In genomic region chr14:28954086-28954485, GRCm38 (mm10) we compare ENCODE assay signal across 26 mouse cellular contexts.
DNase-seq lines count a peak whose midpoint lies in the region; ATAC-seq lines count a peak whose summit lies in the region.
"Had no signal": no experiment of that assay in that cellular context is flagged by ENCODE, and none has a peak within 500 bp of the region (broad histone marks: within the 10 kb centered on the region; RNA-seq: fewer than 3 reads in every experiment).

No protein-coding gene starts in this region.

- 17% methylated on average over 6 of the region's 6 CpGs for WGBS in embryonic facial prominence, embryonic 13.5 days
- WGBS in midbrain, embryonic 14.5 days: 13% methylated on average over 6 of the region's 6 CpGs

- no peaks in the 10 kb centered on the region for H3K36me3 ChIP-seq in embryonic facial prominence, embryonic 13.5 days
- no peaks in the 10 kb centered on the region for H3K36me3 ChIP-seq in midbrain, embryonic 14.5 days (ENCODE audit: control insufficient read depth, insufficient read depth, low read length)
- H3K36me3 ChIP-seq: G1E; hindbrain, embryonic 13.5 days; liver, embryonic 12.5 days; neural tube, embryonic 15.5 days had no signal

- no peak overlapping the region for H3K4me3 ChIP-seq in embryonic facial prominence, embryonic 13.5 days
- H3K4me3 ChIP-seq in midbrain, embryonic 14.5 days (replicated peaks; ENCODE audit: low read depth, low read length): no peak overlapping the region
- H3K4me3 ChIP-seq: erythroblast, embryonic 14.5 days; hindbrain, embryonic 13.5 days; liver, embryonic 12.5 days; neural tube, embryonic 15.5 days had no signal

- ATAC-seq in embryonic facial prominence, embryonic 13.5 days (ENCODE audit: insufficient number of reproducible peaks, insufficient read depth, low FRiP score, low TSS enrichment, low read depth): no peak
- ATAC-seq in midbrain, embryonic 14.5 days (ENCODE audit: low FRiP score, low TSS enrichment): no peak
- ATAC-seq: intestine, postnatal 0 days; liver, embryonic 12.5 days; liver, postnatal 0 days had no signal

- H3K9me3 ChIP-seq in embryonic facial prominence, embryonic 13.5 days: no peaks in the 10 kb centered on the region
- no peaks in the 10 kb centered on the region for H3K9me3 ChIP-seq in midbrain, embryonic 14.5 days (ENCODE audit: control insufficient read depth, low read length)
- H3K9me3 ChIP-seq: hindbrain, embryonic 13.5 days; liver, embryonic 12.5 days; neural tube, embryonic 15.5 days had no signal

- peak overlapping the region; percentile 8; the same call in 1 of the 2 replicates for H3K27ac ChIP-seq in embryonic facial prominence, embryonic 13.5 days
- H3K27ac ChIP-seq in midbrain, embryonic 14.5 days (replicated peaks; ENCODE audit: low read depth, low read length): 0 out of 2 replicates have a peak overlapping the region, but pooled peaks have one; percentile 27
- H3K27ac ChIP-seq: liver, embryonic 12.5 days; neural tube, embryonic 15.5 days had no signal

- H3K4me1 ChIP-seq in embryonic facial prominence, embryonic 13.5 days: peaks cover 38% of the 10 kb centered on the region
- H3K4me1 ChIP-seq in midbrain, embryonic 14.5 days (ENCODE audit: control insufficient read depth, insufficient read depth, low read length): peaks cover 33% of the 10 kb centered on the region
- H3K4me1 ChIP-seq: liver, embryonic 12.5 days had no signal

- H3K4me2 ChIP-seq in embryonic facial prominence, embryonic 13.5 days: no peak overlapping the region
- H3K4me2 ChIP-seq in midbrain, embryonic 14.5 days (ENCODE audit: low read length): no peak overlapping the region
- H3K4me2 ChIP-seq: heart, embryonic 11.5 days; hindbrain, embryonic 13.5 days; liver, embryonic 12.5 days; neural tube, embryonic 15.5 days had no signal

- intact Hi-C loops in heart, postnatal 10 days (cut with DNase I): loop anchor here (5.0 kb wide), 1 partner anchor 133 kb away; no protein-coding TSS in a partner anchor

- no peak overlapping the region for H3K9ac ChIP-seq in embryonic facial prominence, embryonic 13.5 days
- H3K9ac ChIP-seq in midbrain, embryonic 14.5 days (replicated peaks; ENCODE audit: low read length): no peak overlapping the region
- H3K9ac ChIP-seq: hindbrain, embryonic 13.5 days; liver, embryonic 12.5 days; liver, postnatal 0 days; neural tube, embryonic 15.5 days had no signal

- no peaks in the 10 kb centered on the region for H3K27me3 ChIP-seq in embryonic facial prominence, embryonic 13.5 days
- no peaks in the 10 kb centered on the region for H3K27me3 ChIP-seq in midbrain, embryonic 14.5 days (ENCODE audit: control insufficient read depth, insufficient read depth, low read length)
- H3K27me3 ChIP-seq: hindbrain, embryonic 13.5 days; liver, embryonic 12.5 days; neural tube, embryonic 15.5 days had no signal

- peak; percentile 44 for DNase-seq in embryo, embryonic 11 days
- no peak for DNase-seq in embryo, embryonic 9.5 days (ENCODE audit: extremely low spot score)
- DNase-seq in heart, adult 11 months: peak; percentile 4
- DNase-seq in heart, postnatal 10 days: no peak
- no peak for DNase-seq in midbrain, embryonic 14.5 days
- DNase-seq in gastrocnemius, adult 18-20 months (ENCODE audit: low spot score): no peak
- DNase-seq: adrenal gland, adult 8-10 months; cerebellum, adult 11 months; gastrocnemius, postnatal 25 days; heart, adult 18-20 months; heart, postnatal 4 days; kidney, adult 9 months; layer of hippocampus, postnatal 36 days; liver, postnatal 0 days; lung, postnatal 36 days; right cerebral cortex, postnatal 25 days; spleen, adult 18-20 months; thymus, postnatal 14 days had no signal

Comparison
In these comparisons a context has a peak if more than half of its experiments do, and no peak if none do; other contexts are left out.
1. DNase-seq: peak in embryo, embryonic 11 days (single experiment) and heart, adult 11 months (single experiment); none in embryo, embryonic 9.5 days (single experiment), heart, postnatal 10 days (0 of 2), midbrain, embryonic 14.5 days (single experiment) and gastrocnemius, adult 18-20 months (single experiment).